Mouse (Mus musculus): ENCODE data around the gene Tent4a.
A peak's percentile ranks its signal among the peaks of the same experiment; 100 is the strongest.

Gene Tent4a

GRCm38 (mm10) chr13:69519137-69519536 is 15.3 kb downstream of the Tent4a start:
- no peak for DNase-seq (ENCODE audit: low read depth, low spot score)

GRCm38 (mm10) chr13:69517445-69517844 is 17.0 kb downstream of the Tent4a start:
- no peak for DNase-seq (ENCODE audit: low read depth, low spot score)

- DNase-seq (ENCODE audit: low read depth, low spot score), result no peak
These were observed 19.3 kb downstream of the Tent4a start for GRCm38 (mm10) chr13:69515091-69515490.

- peak; percentile 56 for DNase-seq (ENCODE audit: low read depth, low spot score)
These were observed 24.8 kb downstream of the Tent4a start for GRCm38 (mm10) chr13:69509391-69510244.

GRCm38 (mm10) chr13:69507666-69508065 is 26.8 kb downstream of the Tent4a start:
- no peak for DNase-seq (ENCODE audit: low read depth, low spot score)

GRCm38 (mm10) chr13:69506341-69507086 is 27.9 kb downstream of the Tent4a start:
- no peak for DNase-seq (ENCODE audit: low read depth, low spot score)

- no peak for DNase-seq (ENCODE audit: low read depth, low spot score)
These were observed 31.6 kb downstream of the Tent4a start for GRCm38 (mm10) chr13:69502863-69503262.

GRCm38 (mm10) chr13:69502157-69502750 is 32.2 kb downstream of the Tent4a start:
- DNase-seq (ENCODE audit: low read depth, low spot score), result no peak

GRCm38 (mm10) chr13:69498276-69498675 is 36.1 kb downstream of the Tent4a start:
- DNase-seq (ENCODE audit: low read depth, low spot score), result no peak

- DNase-seq (ENCODE audit: low read depth, low spot score), result peak; percentile 91
These were observed 41.4 kb downstream of the Tent4a start for GRCm38 (mm10) chr13:69492876-69493463.

GRCm38 (mm10) chr13:69489777-69490176 is 44.6 kb downstream of the Tent4a start:
- no peak for DNase-seq (ENCODE audit: low read depth, low spot score)

- DNase-seq (ENCODE audit: low read depth, low spot score), result no peak
These were observed 45.7 kb downstream of the Tent4a start for GRCm38 (mm10) chr13:69488565-69489255.

- no peak for DNase-seq (ENCODE audit: low read depth, low spot score)
These were observed 46.7 kb downstream of the Tent4a start for GRCm38 (mm10) chr13:69487611-69488275.

GRCm38 (mm10) chr13:69487108-69487507 is 47.3 kb downstream of the Tent4a start:
- DNase-seq (ENCODE audit: low read depth, low spot score), result no peak

GRCm38 (mm10) chr13:69485833-69486232 is 48.6 kb downstream of the Tent4a start:
- no peak for DNase-seq (ENCODE audit: low read depth, low spot score)

GRCm38 (mm10) chr13:69485326-69485725 is 49.1 kb downstream of the Tent4a start:
- peak; percentile 46 for DNase-seq (ENCODE audit: low read depth, low spot score)

GRCm38 (mm10) chr13:69482751-69483150 is 51.7 kb downstream of the Tent4a start:
- no peak for DNase-seq (ENCODE audit: low read depth, low spot score)

- no peak for DNase-seq (ENCODE audit: low read depth, low spot score)
These were observed 52.5 kb downstream of the Tent4a start for GRCm38 (mm10) chr13:69481634-69482505.

- DNase-seq (ENCODE audit: low read depth, low spot score), result no peak
These were observed 53.4 kb downstream of the Tent4a start for GRCm38 (mm10) chr13:69481026-69481425.

- no peak for DNase-seq (ENCODE audit: low read depth, low spot score)
These were observed 54.5 kb downstream of the Tent4a start for GRCm38 (mm10) chr13:69479906-69480305.

Measured in R1 (cell line).